Mouse (Mus musculus): ENCODE measurements around the gene Acnat1. TPM values are rescaled to one million over a fixed set of nuclear protein-coding genes. Genes with fewer than 3 reads are reported as not detected.
A peak's percentile ranks its signal among the peaks of the same experiment; 100 is the strongest.
"Not testable (repeated sequence)": the region's sequence is repeated elsewhere in the genome, so short reads cannot be mapped to it uniquely, and the experiment has no call there.

Acnat1 gene
- polyA plus RNA-seq, 1 experiment from 2014 or later = 0.27 TPM

GRCm38 (mm10) chr4:49485934-49486650 is 12.4 kb upstream of the Acnat1 start:
- not testable (repeated sequence) for ATAC-seq (replicated peaks; ENCODE audit: low FRiP score); H3K4me1 ChIP-seq; H3K27ac ChIP-seq; H3K9ac ChIP-seq; H3K4me2 ChIP-seq; H3K27me3 ChIP-seq; H3K4me3 ChIP-seq (replicated peaks); H3K36me3 ChIP-seq; H3K9me3 ChIP-seq (replicated peaks)
- 79% methylated on average over 3 of the region's 3 CpGs for WGBS

GRCm38 (mm10) chr4:49485442-49485841 is 11.7 kb upstream of the Acnat1 start:
- 0 out of 2 replicates have a peak, but pooled peaks have one; percentile 87 for ATAC-seq (replicated peaks; ENCODE audit: low FRiP score)
- Histone ChIP-seq H3K4me2 (no peak overlapping the region), H3K27me3 (no peaks in the 10 kb centered on the region)

GRCm38 (mm10) chr4:49480896-49481295 is 7.2 kb upstream of the Acnat1 start:
- Histone ChIP-seq H3K9ac (no peak overlapping the region), H3K4me3 (replicated peaks) (no peak overlapping the region), H3K9me3 (replicated peaks) (no peaks in the 10 kb centered on the region), H3K27me3 (no peaks in the 10 kb centered on the region), H3K4me1 (peaks cover 9% of the 10 kb centered on the region; the same call in 1 of the 2 replicates), H3K36me3 (no peaks in the 10 kb centered on the region), H3K4me2 (no peak overlapping the region), H3K27ac (no peak overlapping the region)
- ATAC-seq (replicated peaks; ENCODE audit: low FRiP score) = no peak
- WGBS = 48% methylated on average over 3 of the region's 3 CpGs

More at GRCm38 (mm10) chr4:49485442-49485841, 11.7 kb upstream of the Acnat1 start:
- H3K36me3 ChIP-seq = no peaks in the 10 kb centered on the region
- no peak overlapping the region for H3K27ac ChIP-seq
- no peaks in the 10 kb centered on the region for H3K9me3 ChIP-seq (replicated peaks)
- H3K4me1 ChIP-seq = 0 out of 2 replicates have a peak, but pooled peaks cover 2% of the 10 kb centered on the region
- H3K4me3 ChIP-seq (replicated peaks) = no peak overlapping the region
- no peak overlapping the region for H3K9ac ChIP-seq

GRCm38 (mm10) chr4:49480104-49480760 is 6.5 kb upstream of the Acnat1 start:
- Histone ChIP-seq H3K36me3 (no peaks in the 10 kb centered on the region), H3K9ac (no peak overlapping the region), H3K27me3 (no peaks in the 10 kb centered on the region), H3K9me3 (replicated peaks) (no peaks in the 10 kb centered on the region), H3K4me3 (replicated peaks) (no peak overlapping the region), H3K4me2 (peak overlapping the region; percentile 38; the same call in 1 of the 2 replicates), H3K27ac (no peak overlapping the region), H3K4me1 (peaks cover 9% of the 10 kb centered on the region; the same call in 1 of the 2 replicates)
- ATAC-seq (replicated peaks; ENCODE audit: low FRiP score) = no peak
- 23% methylated on average over 21 of the region's 21 CpGs for WGBS

GRCm38 (mm10) chr4:49479035-49479434 is 5.3 kb upstream of the Acnat1 start:
- H3K9ac ChIP-seq; H3K4me2 ChIP-seq; H3K27me3 ChIP-seq; H3K36me3 ChIP-seq; H3K4me1 ChIP-seq; H3K9me3 ChIP-seq (replicated peaks); H3K4me3 ChIP-seq (replicated peaks); ATAC-seq (replicated peaks; ENCODE audit: low FRiP score); H3K27ac ChIP-seq: not testable (repeated sequence)
- WGBS = 35% methylated on average over 2 of the region's 2 CpGs

GRCm38 (mm10) chr4:49478118-49478877 is 4.6 kb upstream of the Acnat1 start:
- peak overlapping the region; percentile 27 for H3K4me3 ChIP-seq (replicated peaks)
- H3K27me3 ChIP-seq = no peaks in the 10 kb centered on the region
- no peaks in the 10 kb centered on the region for H3K36me3 ChIP-seq
- H3K9me3 ChIP-seq (replicated peaks) = no peaks in the 10 kb centered on the region
- WGBS = 19% methylated on average over 19 of the region's 19 CpGs
- no peak overlapping the region for H3K9ac ChIP-seq
- H3K27ac ChIP-seq = no peak overlapping the region
- peak; percentile 77; the same call in 1 of the 2 replicates for ATAC-seq (replicated peaks; ENCODE audit: low FRiP score)
- peaks cover 9% of the 10 kb centered on the region; the same call in 1 of the 2 replicates for H3K4me1 ChIP-seq
- H3K4me2 ChIP-seq = peak overlapping the region; percentile 53

GRCm38 (mm10) chr4:49474583-49474982 is 871 bp upstream of the Acnat1 start:
- Histone ChIP-seq H3K27ac (no peak overlapping the region), H3K36me3 (no peaks in the 10 kb centered on the region), H3K9me3 (replicated peaks) (no peaks in the 10 kb centered on the region), H3K4me3 (replicated peaks) (no peak overlapping the region), H3K27me3 (no peaks in the 10 kb centered on the region), H3K4me1 (peaks cover 5% of the 10 kb centered on the region; the same call in 1 of the 2 replicates), H3K9ac (no peak overlapping the region), H3K4me2 (no peak overlapping the region)
- ATAC-seq (replicated peaks; ENCODE audit: low FRiP score) = 0 out of 2 replicates have a peak, but pooled peaks have one; percentile 18

GRCm38 (mm10) chr4:49469435-49470151 is 4.1 kb downstream of the Acnat1 start:
- Histone ChIP-seq H3K4me3 (replicated peaks) (no peak overlapping the region), H3K36me3 (no peaks in the 10 kb centered on the region), H3K27me3 (no peaks in the 10 kb centered on the region), H3K9ac (no peak overlapping the region), H3K9me3 (replicated peaks) (no peaks in the 10 kb centered on the region), H3K4me1 (no peaks in the 10 kb centered on the region), H3K4me2 (no peak overlapping the region), H3K27ac (no peak overlapping the region)
- no peak for ATAC-seq (replicated peaks; ENCODE audit: low FRiP score)
- WGBS = 82% methylated on average over 3 of the region's 3 CpGs

- ATAC-seq (replicated peaks; ENCODE audit: low FRiP score) = no peak
- Histone ChIP-seq H3K27ac (no peak overlapping the region), H3K4me1 (no peaks in the 10 kb centered on the region), H3K4me2 (no peak overlapping the region), H3K9ac (no peak overlapping the region), H3K9me3 (replicated peaks) (no peaks in the 10 kb centered on the region), H3K36me3 (no peaks in the 10 kb centered on the region), H3K27me3 (no peaks in the 10 kb centered on the region), H3K4me3 (replicated peaks) (no peak overlapping the region)
- WGBS = 92% methylated on average over 6 of the region's 6 CpGs
Observed at GRCm38 (mm10) chr4:49467360-49467759, 6.4 kb downstream of the Acnat1 start.

GRCm38 (mm10) chr4:49456171-49456570 is 17.5 kb downstream of the Acnat1 start:
- Histone ChIP-seq H3K4me2 (no peak overlapping the region), H3K27me3 (no peaks in the 10 kb centered on the region), H3K9me3 (replicated peaks) (no peaks in the 10 kb centered on the region), H3K36me3 (no peaks in the 10 kb centered on the region), H3K27ac (no peak overlapping the region), H3K9ac (no peak overlapping the region), H3K4me1 (no peaks in the 10 kb centered on the region), H3K4me3 (replicated peaks) (no peak overlapping the region)
- WGBS = 67% methylated on average over 2 of the region's 2 CpGs
- ATAC-seq (replicated peaks; ENCODE audit: low FRiP score) = no peak

GRCm38 (mm10) chr4:49451848-49452551 is 21.7 kb downstream of the Acnat1 start:
- H3K4me1 ChIP-seq = no peaks in the 10 kb centered on the region
- H3K4me3 ChIP-seq (replicated peaks) = no peak overlapping the region
- H3K36me3 ChIP-seq = no peaks in the 10 kb centered on the region
- H3K27ac ChIP-seq = no peak overlapping the region
- WGBS = 91% methylated on average over 1 of the region's 1 CpGs
- H3K9me3 ChIP-seq (replicated peaks) = no peaks in the 10 kb centered on the region
- H3K9ac ChIP-seq = no peak overlapping the region
- ATAC-seq (replicated peaks; ENCODE audit: low FRiP score) = no peak
- no peak overlapping the region for H3K4me2 ChIP-seq
- no peaks in the 10 kb centered on the region for H3K27me3 ChIP-seq

Data from kidney, embryonic 15.5 days (tissue).